Mouse (Mus musculus): Measurements from ENCODE around the gene Arhgap29. TPM values are rescaled to one million over a fixed set of nuclear protein-coding genes. Genes with fewer than 3 reads are reported as not detected.

Gene Arhgap29
- polyA plus RNA-seq, 1 experiment from 2014 or later = 22.1 TPM

- no peak overlapping the region for H3K9ac ChIP-seq (ENCODE audit: low read depth, low read length)
- H3K4me3 ChIP-seq (ENCODE audit: low read length) = no peak overlapping the region
- WGBS = 93% methylated on average over 7 of the region's 7 CpGs
- H3K9me3 ChIP-seq (ENCODE audit: control insufficient read depth, low read length) = no peaks in the 10 kb centered on the region
- H3K4me2 ChIP-seq (ENCODE audit: low read depth, low read length) = no peak overlapping the region
- no peak overlapping the region for H3K27ac ChIP-seq (ENCODE audit: low read length)
- no peaks in the 10 kb centered on the region for H3K4me1 ChIP-seq (ENCODE audit: control insufficient read depth, insufficient read depth, low read length)
- H3K27me3 ChIP-seq (replicated peaks; ENCODE audit: control insufficient read depth, insufficient read depth, low read length) = no peaks in the 10 kb centered on the region
- no peak for ATAC-seq
- 0 out of 2 replicates have a peak, but pooled peaks cover 3% of the 10 kb centered on the region for H3K36me3 ChIP-seq (ENCODE audit: control insufficient read depth, insufficient read depth, low read length)
Measured at GRCm38 (mm10) chr3:122018421-122018820, 66.1 kb downstream of the Arhgap29 start.

- H3K9me3 ChIP-seq (ENCODE audit: control insufficient read depth, low read length) = no peaks in the 10 kb centered on the region
- no peak for ATAC-seq
- no peaks in the 10 kb centered on the region for H3K27me3 ChIP-seq (replicated peaks; ENCODE audit: control insufficient read depth, insufficient read depth, low read length)
- no peak overlapping the region for H3K4me3 ChIP-seq (ENCODE audit: low read length)
- H3K4me1 ChIP-seq (ENCODE audit: control insufficient read depth, insufficient read depth, low read length) = no peaks in the 10 kb centered on the region
- no peak overlapping the region for H3K4me2 ChIP-seq (ENCODE audit: low read depth, low read length)
- 0 out of 2 replicates have a peak, but pooled peaks cover 3% of the 10 kb centered on the region for H3K36me3 ChIP-seq (ENCODE audit: control insufficient read depth, insufficient read depth, low read length)
- 90% methylated on average over 5 of the region's 5 CpGs for WGBS
- no peak overlapping the region for H3K9ac ChIP-seq (ENCODE audit: low read depth, low read length)
- H3K27ac ChIP-seq (ENCODE audit: low read length) = no peak overlapping the region
Measured at GRCm38 (mm10) chr3:122019159-122019558, 66.8 kb downstream of the Arhgap29 start.

- Histone ChIP-seq H3K9ac (ENCODE audit: low read depth, low read length) (no peak overlapping the region), H3K27ac (ENCODE audit: low read length) (no peak overlapping the region), H3K27me3 (replicated peaks; ENCODE audit: control insufficient read depth, insufficient read depth, low read length) (no peaks in the 10 kb centered on the region), H3K4me1 (ENCODE audit: control insufficient read depth, insufficient read depth, low read length) (no peaks in the 10 kb centered on the region), H3K4me3 (ENCODE audit: low read length) (no peak overlapping the region), H3K36me3 (ENCODE audit: control insufficient read depth, insufficient read depth, low read length) (no peaks in the 10 kb centered on the region), H3K9me3 (ENCODE audit: control insufficient read depth, low read length) (no peaks in the 10 kb centered on the region), H3K4me2 (ENCODE audit: low read depth, low read length) (no peak overlapping the region)
- ATAC-seq = no peak
- 88% methylated on average over 8 of the region's 8 CpGs for WGBS
Measured at GRCm38 (mm10) chr3:122021029-122021652, 68.8 kb downstream of the Arhgap29 start.

GRCm38 (mm10) chr3:122022355-122022754, 70.0 kb downstream of the Arhgap29 start:
- Histone ChIP-seq H3K27me3 (replicated peaks; ENCODE audit: control insufficient read depth, insufficient read depth, low read length) (no peaks in the 10 kb centered on the region), H3K9ac (ENCODE audit: low read depth, low read length) (no peak overlapping the region), H3K4me1 (ENCODE audit: control insufficient read depth, insufficient read depth, low read length) (no peaks in the 10 kb centered on the region), H3K9me3 (ENCODE audit: control insufficient read depth, low read length) (no peaks in the 10 kb centered on the region), H3K36me3 (ENCODE audit: control insufficient read depth, insufficient read depth, low read length) (no peaks in the 10 kb centered on the region), H3K4me2 (ENCODE audit: low read depth, low read length) (no peak overlapping the region), H3K4me3 (ENCODE audit: low read length) (no peak overlapping the region), H3K27ac (ENCODE audit: low read length) (no peak overlapping the region)
- 83% methylated on average over 3 of the region's 3 CpGs for WGBS
- no peak for ATAC-seq

GRCm38 (mm10) chr3:122026676-122027075, 74.3 kb downstream of the Arhgap29 start:
- Histone ChIP-seq H3K36me3 (ENCODE audit: control insufficient read depth, insufficient read depth, low read length) (no peaks in the 10 kb centered on the region), H3K9me3 (ENCODE audit: control insufficient read depth, low read length) (no peaks in the 10 kb centered on the region), H3K9ac (ENCODE audit: low read depth, low read length) (no peak overlapping the region), H3K4me2 (ENCODE audit: low read depth, low read length) (no peak overlapping the region), H3K4me3 (ENCODE audit: low read length) (no peak overlapping the region), H3K27ac (ENCODE audit: low read length) (no peak overlapping the region), H3K27me3 (replicated peaks; ENCODE audit: control insufficient read depth, insufficient read depth, low read length) (no peaks in the 10 kb centered on the region), H3K4me1 (ENCODE audit: control insufficient read depth, insufficient read depth, low read length) (no peaks in the 10 kb centered on the region)
- WGBS = 59% methylated on average over 5 of the region's 5 CpGs
- no peak for ATAC-seq

- WGBS = 88% methylated on average over 8 of the region's 8 CpGs
- no peaks in the 10 kb centered on the region for H3K9me3 ChIP-seq (ENCODE audit: control insufficient read depth, low read length)
- H3K4me3 ChIP-seq (ENCODE audit: low read length) = no peak overlapping the region
- H3K27me3 ChIP-seq (replicated peaks; ENCODE audit: control insufficient read depth, insufficient read depth, low read length) = no peaks in the 10 kb centered on the region
- no peaks in the 10 kb centered on the region for H3K36me3 ChIP-seq (ENCODE audit: control insufficient read depth, insufficient read depth, low read length)
- no peak overlapping the region for H3K9ac ChIP-seq (ENCODE audit: low read depth, low read length)
- no peak overlapping the region for H3K4me2 ChIP-seq (ENCODE audit: low read depth, low read length)
- ATAC-seq = no peak
- no peak overlapping the region for H3K27ac ChIP-seq (ENCODE audit: low read length)
- H3K4me1 ChIP-seq (ENCODE audit: control insufficient read depth, insufficient read depth, low read length) = no peaks in the 10 kb centered on the region
Measured at GRCm38 (mm10) chr3:122027776-122028175, 75.4 kb downstream of the Arhgap29 start.

- Histone ChIP-seq H3K9me3 (ENCODE audit: control insufficient read depth, low read length) (no peaks in the 10 kb centered on the region), H3K27me3 (replicated peaks; ENCODE audit: control insufficient read depth, insufficient read depth, low read length) (no peaks in the 10 kb centered on the region), H3K4me1 (ENCODE audit: control insufficient read depth, insufficient read depth, low read length) (peaks cover 5% of the 10 kb centered on the region; the same call in 1 of the 2 replicates), H3K27ac (ENCODE audit: low read length) (peak overlapping the region; percentile 42; the same call in 1 of the 2 replicates), H3K9ac (ENCODE audit: low read depth, low read length) (no peak overlapping the region), H3K4me2 (ENCODE audit: low read depth, low read length) (no peak overlapping the region), H3K36me3 (ENCODE audit: control insufficient read depth, insufficient read depth, low read length) (no peaks in the 10 kb centered on the region), H3K4me3 (ENCODE audit: low read length) (no peak overlapping the region)
- 36% methylated on average over 9 of the region's 9 CpGs for WGBS
- no peak for ATAC-seq
Measured at GRCm38 (mm10) chr3:122033248-122033837, 81.0 kb downstream of the Arhgap29 start.

- Histone ChIP-seq H3K36me3 (ENCODE audit: control insufficient read depth, insufficient read depth, low read length) (no peaks in the 10 kb centered on the region), H3K4me2 (ENCODE audit: low read depth, low read length) (no peak overlapping the region), H3K4me1 (ENCODE audit: control insufficient read depth, insufficient read depth, low read length) (peaks cover 5% of the 10 kb centered on the region; the same call in 1 of the 2 replicates), H3K9ac (ENCODE audit: low read depth, low read length) (no peak overlapping the region), H3K27me3 (replicated peaks; ENCODE audit: control insufficient read depth, insufficient read depth, low read length) (no peaks in the 10 kb centered on the region), H3K4me3 (ENCODE audit: low read length) (no peak overlapping the region), H3K9me3 (ENCODE audit: control insufficient read depth, low read length) (no peaks in the 10 kb centered on the region), H3K27ac (ENCODE audit: low read length) (no peak overlapping the region)
- no peak for ATAC-seq
- 65% methylated on average over 5 of the region's 5 CpGs for WGBS
Measured at GRCm38 (mm10) chr3:122034240-122034639, 81.9 kb downstream of the Arhgap29 start.

GRCm38 (mm10) chr3:122035092-122035491, 82.8 kb downstream of the Arhgap29 start:
- Histone ChIP-seq H3K4me3 (ENCODE audit: low read length) (no peak overlapping the region), H3K4me2 (ENCODE audit: low read depth, low read length) (no peak overlapping the region), H3K9me3 (ENCODE audit: control insufficient read depth, low read length) (no peaks in the 10 kb centered on the region), H3K36me3 (ENCODE audit: control insufficient read depth, insufficient read depth, low read length) (no peaks in the 10 kb centered on the region), H3K27ac (ENCODE audit: low read length) (no peak overlapping the region), H3K27me3 (replicated peaks; ENCODE audit: control insufficient read depth, insufficient read depth, low read length) (no peaks in the 10 kb centered on the region), H3K9ac (ENCODE audit: low read depth, low read length) (no peak overlapping the region), H3K4me1 (ENCODE audit: control insufficient read depth, insufficient read depth, low read length) (peaks cover 5% of the 10 kb centered on the region; the same call in 1 of the 2 replicates)
- ATAC-seq = no peak
- 52% methylated on average over 3 of the region's 3 CpGs for WGBS

All from intestine, embryonic 16.5 days (tissue).